Mouse (Mus musculus): ENCODE measurements at regions not wholly inside any gene's neighbourhood (a gene's known extent, or its start where the extent isn't known, plus 50 kb on each side); places are given as distances from the start of the nearest gene placed in this dataset.

DNA sequence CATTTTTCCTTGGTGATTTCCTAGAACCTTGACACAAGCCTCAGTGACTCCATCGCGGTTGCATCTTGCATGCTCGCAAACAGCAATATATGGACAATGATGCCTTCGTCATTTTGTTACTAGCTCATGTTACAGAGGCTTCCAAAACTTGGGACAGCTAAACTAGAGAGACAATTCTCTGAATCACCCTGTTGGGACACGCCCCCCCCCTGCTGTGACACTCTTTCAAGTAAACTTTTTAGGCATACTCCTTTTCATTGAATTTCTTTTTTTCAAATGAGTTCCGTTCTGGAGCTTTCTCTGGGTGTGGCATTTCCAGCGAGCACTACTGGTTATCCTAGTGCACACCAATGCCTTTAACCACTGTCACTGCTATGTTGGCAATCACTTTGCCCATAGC is 274.5 kb upstream of the Fbxl7 start:
- no peaks in the 10 kb centered on the region for H3K27me3 ChIP-seq (ENCODE audit: control insufficient read depth, insufficient read depth, low read length)
- H3K4me1 ChIP-seq (ENCODE audit: control insufficient read depth, insufficient read depth, low read length) = no peaks in the 10 kb centered on the region
- H3K4me3 ChIP-seq (ENCODE audit: low read length) = no peak overlapping the region
- H3K9ac ChIP-seq (ENCODE audit: low read depth, low read length) = no peak overlapping the region
- 87% methylated on average over 7 of the region's 7 CpGs for WGBS
- no peak overlapping the region for H3K27ac ChIP-seq (ENCODE audit: low read depth, low read length)
- H3K36me3 ChIP-seq (ENCODE audit: control insufficient read depth, insufficient read depth, low read length) = no peaks in the 10 kb centered on the region
- no peaks in the 10 kb centered on the region for H3K9me3 ChIP-seq (ENCODE audit: control insufficient read depth, low read length)
- no peak for ATAC-seq (ENCODE audit: low FRiP score, low TSS enrichment)
- H3K4me2 ChIP-seq (replicated peaks; ENCODE audit: low read depth, low read length) = no peak overlapping the region

- Histone ChIP-seq H3K27ac (ENCODE audit: low read depth, low read length) (no peak overlapping the region), H3K4me3 (ENCODE audit: low read length) (no peak overlapping the region), H3K9ac (ENCODE audit: low read depth, low read length) (no peak overlapping the region), H3K36me3 (ENCODE audit: control insufficient read depth, insufficient read depth, low read length) (no peaks in the 10 kb centered on the region), H3K9me3 (ENCODE audit: control insufficient read depth, low read length) (no peaks in the 10 kb centered on the region), H3K4me2 (replicated peaks; ENCODE audit: low read depth, low read length) (no peak overlapping the region), H3K4me1 (ENCODE audit: control insufficient read depth, insufficient read depth, low read length) (no peaks in the 10 kb centered on the region), H3K27me3 (ENCODE audit: control insufficient read depth, insufficient read depth, low read length) (no peaks in the 10 kb centered on the region)
- no peak for ATAC-seq (ENCODE audit: low FRiP score, low TSS enrichment)
- 50% methylated on average over 5 of the region's 5 CpGs for WGBS
These were observed 278.1 kb upstream of the Fbxl7 start for GRCm38 (mm10) chr15:27173506-27173905.

GRCm38 (mm10) chr15:27178084-27178935 is 282.9 kb upstream of the Fbxl7 start:
- no peak for ATAC-seq (ENCODE audit: low FRiP score, low TSS enrichment)
- H3K36me3 ChIP-seq (ENCODE audit: control insufficient read depth, insufficient read depth, low read length) = no peaks in the 10 kb centered on the region
- 54% methylated on average over 13 of the region's 13 CpGs for WGBS
- H3K27me3 ChIP-seq (ENCODE audit: control insufficient read depth, insufficient read depth, low read length) = no peaks in the 10 kb centered on the region
- no peaks in the 10 kb centered on the region for H3K9me3 ChIP-seq (ENCODE audit: control insufficient read depth, low read length)
- no peak overlapping the region for H3K27ac ChIP-seq (ENCODE audit: low read depth, low read length)
- H3K9ac ChIP-seq (ENCODE audit: low read depth, low read length) = no peak overlapping the region
- H3K4me2 ChIP-seq (replicated peaks; ENCODE audit: low read depth, low read length) = no peak overlapping the region; the same call in 1 of the 2 replicates
- no peak overlapping the region for H3K4me3 ChIP-seq (ENCODE audit: low read length)
- no peaks in the 10 kb centered on the region for H3K4me1 ChIP-seq (ENCODE audit: control insufficient read depth, insufficient read depth, low read length)

GRCm38 (mm10) chr15:27189699-27190098 is 276.8 kb upstream of the Ank start:
- Histone ChIP-seq H3K9ac (ENCODE audit: low read depth, low read length) (no peak overlapping the region), H3K27ac (ENCODE audit: low read depth, low read length) (no peak overlapping the region)

DNA sequence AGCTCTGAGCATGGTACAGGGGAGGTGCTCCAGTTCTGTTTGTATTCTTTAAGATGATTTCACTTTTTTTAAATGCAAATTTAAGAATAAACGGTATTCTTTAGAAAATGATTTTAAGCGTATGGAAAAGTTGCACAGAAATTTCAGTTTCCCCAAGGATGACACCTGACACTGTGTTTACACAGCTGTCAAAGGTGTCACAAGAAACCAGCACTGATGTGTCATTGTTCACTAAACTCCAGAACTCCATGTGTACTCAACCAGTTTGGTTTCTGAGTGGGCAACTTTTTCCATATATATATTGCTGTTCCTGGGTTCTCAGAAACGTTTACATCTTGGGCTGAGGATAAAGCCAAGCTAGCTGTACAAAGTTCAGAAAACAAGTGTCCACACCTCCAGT is 265.0 kb upstream of the Ank start:
- Histone ChIP-seq H3K36me3 (ENCODE audit: control insufficient read depth, insufficient read depth, low read length) (no peaks in the 10 kb centered on the region), H3K4me1 (ENCODE audit: control insufficient read depth, insufficient read depth, low read length) (no peaks in the 10 kb centered on the region), H3K4me3 (ENCODE audit: low read length) (no peak overlapping the region), H3K27me3 (ENCODE audit: control insufficient read depth, insufficient read depth, low read length) (no peaks in the 10 kb centered on the region), H3K27ac (ENCODE audit: low read depth, low read length) (no peak overlapping the region), H3K9ac (ENCODE audit: low read depth, low read length) (no peak overlapping the region), H3K4me2 (replicated peaks; ENCODE audit: low read depth, low read length) (no peak overlapping the region), H3K9me3 (ENCODE audit: control insufficient read depth, low read length) (no peaks in the 10 kb centered on the region)
- WGBS = 74% methylated on average over 3 of the region's 3 CpGs
- no peak for ATAC-seq (ENCODE audit: low FRiP score, low TSS enrichment)

More at GRCm38 (mm10) chr15:27189699-27190098, 276.8 kb upstream of the Ank start:
- Histone ChIP-seq H3K4me1 (ENCODE audit: control insufficient read depth, insufficient read depth, low read length) (no peaks in the 10 kb centered on the region), H3K4me3 (ENCODE audit: low read length) (no peak overlapping the region), H3K9me3 (ENCODE audit: control insufficient read depth, low read length) (no peaks in the 10 kb centered on the region), H3K36me3 (ENCODE audit: control insufficient read depth, insufficient read depth, low read length) (no peaks in the 10 kb centered on the region), H3K27me3 (ENCODE audit: control insufficient read depth, insufficient read depth, low read length) (no peaks in the 10 kb centered on the region), H3K4me2 (replicated peaks; ENCODE audit: low read depth, low read length) (no peak overlapping the region)
- no peak for ATAC-seq (ENCODE audit: low FRiP score, low TSS enrichment)
- 57% methylated on average over 4 of the region's 4 CpGs for WGBS

GRCm38 (mm10) chr15:27204888-27205287 is 261.6 kb upstream of the Ank start:
- H3K9ac ChIP-seq (ENCODE audit: low read depth, low read length) = no peak overlapping the region
- no peak overlapping the region for H3K27ac ChIP-seq (ENCODE audit: low read depth, low read length)
- no peaks in the 10 kb centered on the region for H3K4me1 ChIP-seq (ENCODE audit: control insufficient read depth, insufficient read depth, low read length)
- H3K4me3 ChIP-seq (ENCODE audit: low read length) = no peak overlapping the region
- H3K9me3 ChIP-seq (ENCODE audit: control insufficient read depth, low read length) = no peaks in the 10 kb centered on the region
- 79% methylated on average over 6 of the region's 6 CpGs for WGBS
- no peak for ATAC-seq (ENCODE audit: low FRiP score, low TSS enrichment)
- no peaks in the 10 kb centered on the region for H3K27me3 ChIP-seq (ENCODE audit: control insufficient read depth, insufficient read depth, low read length)
- no peak overlapping the region for H3K4me2 ChIP-seq (replicated peaks; ENCODE audit: low read depth, low read length)
- no peaks in the 10 kb centered on the region for H3K36me3 ChIP-seq (ENCODE audit: control insufficient read depth, insufficient read depth, low read length)

DNA sequence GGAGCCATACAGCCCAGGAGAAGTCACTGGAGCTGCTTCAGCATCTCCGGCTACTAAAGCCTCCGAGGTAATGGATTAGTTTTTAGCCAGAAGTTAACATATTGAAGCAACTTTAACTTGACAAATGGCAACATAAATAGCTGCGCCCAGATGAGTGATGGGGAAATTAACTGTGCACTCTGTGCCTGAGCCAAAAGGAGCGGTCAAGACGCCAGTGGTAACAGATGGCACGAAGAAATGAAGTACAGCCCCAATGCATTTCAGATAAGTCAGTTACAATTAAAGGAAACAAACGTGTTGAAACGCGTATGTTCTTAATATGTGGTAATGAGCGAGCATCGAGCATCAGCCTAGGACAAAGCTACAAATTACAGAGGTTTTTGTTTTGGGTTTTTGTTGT is 259.0 kb upstream of the Ank start:
- WGBS = 70% methylated on average over 11 of the region's 11 CpGs
- no peaks in the 10 kb centered on the region for H3K27me3 ChIP-seq (ENCODE audit: control insufficient read depth, insufficient read depth, low read length)
- no peak for ATAC-seq (ENCODE audit: low FRiP score, low TSS enrichment)

GRCm38 (mm10) chr15:27216387-27216786 is 250.1 kb upstream of the Ank start:
- no peak overlapping the region for H3K4me3 ChIP-seq (ENCODE audit: low read length)
- H3K27ac ChIP-seq (ENCODE audit: low read depth, low read length) = no peak overlapping the region
- H3K4me2 ChIP-seq (replicated peaks; ENCODE audit: low read depth, low read length) = no peak overlapping the region
- H3K27me3 ChIP-seq (ENCODE audit: control insufficient read depth, insufficient read depth, low read length) = no peaks in the 10 kb centered on the region
- ATAC-seq (ENCODE audit: low FRiP score, low TSS enrichment) = peak; percentile 43; the same call in 1 of the 2 replicates
- WGBS = 18% methylated on average over 7 of the region's 7 CpGs
- H3K36me3 ChIP-seq (ENCODE audit: control insufficient read depth, insufficient read depth, low read length) = no peaks in the 10 kb centered on the region
- no peaks in the 10 kb centered on the region for H3K9me3 ChIP-seq (ENCODE audit: control insufficient read depth, low read length)
- no peak overlapping the region for H3K9ac ChIP-seq (ENCODE audit: low read depth, low read length)
- no peaks in the 10 kb centered on the region for H3K4me1 ChIP-seq (ENCODE audit: control insufficient read depth, insufficient read depth, low read length)

More for the DNA sequence above, 259.0 kb upstream of the Ank start:
- Histone ChIP-seq H3K4me3 (ENCODE audit: low read length) (no peak overlapping the region), H3K4me1 (ENCODE audit: control insufficient read depth, insufficient read depth, low read length) (no peaks in the 10 kb centered on the region), H3K27ac (ENCODE audit: low read depth, low read length) (no peak overlapping the region), H3K36me3 (ENCODE audit: control insufficient read depth, insufficient read depth, low read length) (no peaks in the 10 kb centered on the region), H3K9ac (ENCODE audit: low read depth, low read length) (no peak overlapping the region), H3K9me3 (ENCODE audit: control insufficient read depth, low read length) (no peaks in the 10 kb centered on the region), H3K4me2 (replicated peaks; ENCODE audit: low read depth, low read length) (no peak overlapping the region)

DNA sequence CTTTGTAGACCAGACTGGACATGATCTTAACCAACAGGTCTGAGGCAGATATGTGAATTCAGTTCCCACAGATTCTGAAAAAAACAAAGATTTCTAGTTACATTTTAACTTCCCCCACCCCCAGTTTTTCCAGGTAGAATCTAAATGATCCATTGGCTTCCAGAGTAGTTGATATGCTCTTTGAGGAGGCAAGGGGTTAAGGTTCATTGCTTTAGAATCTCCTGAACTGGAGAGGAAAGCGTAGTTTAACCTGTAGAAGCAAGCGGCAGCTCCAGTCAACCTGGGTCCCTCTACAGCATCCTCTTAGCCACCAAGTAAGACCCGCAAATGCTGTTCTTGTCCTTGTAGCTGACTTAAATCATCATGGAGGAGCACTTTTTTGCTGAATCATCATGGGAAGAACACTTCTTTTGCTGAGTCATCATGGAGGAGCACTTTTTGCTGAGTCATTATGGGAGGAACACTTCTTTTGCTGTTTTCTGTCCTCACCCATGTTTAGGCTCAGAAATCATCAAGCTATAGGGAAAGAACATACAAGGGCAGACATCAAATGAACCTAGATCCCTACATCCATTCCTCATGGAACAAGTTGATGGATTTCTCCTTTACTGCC is 247.2 kb upstream of the Ank start:
- no peak overlapping the region for H3K9ac ChIP-seq (ENCODE audit: low read depth, low read length)
- no peaks in the 10 kb centered on the region for H3K9me3 ChIP-seq (ENCODE audit: control insufficient read depth, low read length)
- no peak overlapping the region for H3K4me2 ChIP-seq (replicated peaks; ENCODE audit: low read depth, low read length)
- 87% methylated on average over 3 of the region's 3 CpGs for WGBS
- no peak overlapping the region for H3K4me3 ChIP-seq (ENCODE audit: low read length)
- no peaks in the 10 kb centered on the region for H3K36me3 ChIP-seq (ENCODE audit: control insufficient read depth, insufficient read depth, low read length)
- H3K27me3 ChIP-seq (ENCODE audit: control insufficient read depth, insufficient read depth, low read length) = no peaks in the 10 kb centered on the region
- no peaks in the 10 kb centered on the region for H3K4me1 ChIP-seq (ENCODE audit: control insufficient read depth, insufficient read depth, low read length)
- H3K27ac ChIP-seq (ENCODE audit: low read depth, low read length) = no peak overlapping the region
- no peak for ATAC-seq (ENCODE audit: low FRiP score, low TSS enrichment)

All from kidney, embryonic 14.5 days (tissue).